Mouse (Mus musculus) limb, embryonic 12.5 days (tissue): ENCODE measurements around the gene Vmn2r110. TPM values are rescaled to one million over a fixed set of nuclear protein-coding genes. Genes with fewer than 3 reads are reported as not detected.

Experiments
- ATAC-seq: fragments of 200-750 bp; cut with Nextera tagmentation; 2 replicates; pipeline ENCODE4 v1.8.0; 2017; ENCODE audit warnings: low read depth, moderate TSS enrichment; ENCODE audit not compliant: insufficient number of reproducible peaks, insufficient read depth, low FRiP score, low TSS enrichment
- H3K27ac ChIP-seq: fragments of 300-500 bp; sonication (generic); 2 replicates; pipeline ENCODE4 v1.5.1; 2016; ENCODE audit warnings: mild to moderate bottlenecking, moderate library complexity
- H3K27me3 ChIP-seq: fragments of 300-500 bp; sonication (generic); 2 replicates; pipeline ENCODE4 v1.6.1; 2016; ENCODE audit warnings: mild to moderate bottlenecking, moderate library complexity
- H3K36me3 ChIP-seq: fragments of 300-500 bp; sonication (generic); 2 replicates; pipeline ENCODE4 v1.6.1; 2016; ENCODE audit warnings: mild to moderate bottlenecking, moderate library complexity
- H3K4me1 ChIP-seq: fragments of 300-500 bp; sonication (generic); replicated peaks from 2 replicates; pipeline ENCODE4 v1.6.1; 2016
- H3K4me2 ChIP-seq: fragments of 300-500 bp; sonication (generic); 2 replicates; pipeline ENCODE4 v1.6.1; 2016; ENCODE audit warnings: mild to moderate bottlenecking, moderate library complexity
- H3K4me3 ChIP-seq: fragments of 300-500 bp; sonication (generic); replicated peaks from 2 replicates; pipeline ENCODE4 v1.5.1; 2016; ENCODE audit warnings: mild to moderate bottlenecking
- H3K9ac ChIP-seq: fragments of 300-500 bp; sonication (generic); replicated peaks from 2 replicates; pipeline ENCODE4 v1.6.1; 2016; ENCODE audit warnings: mild to moderate bottlenecking, moderate library complexity
- H3K9me3 ChIP-seq: fragments of 300-500 bp; sonication (generic); 2 replicates; pipeline ENCODE4 v1.6.1; 2016; ENCODE audit warnings: mild to moderate bottlenecking, moderate library complexity
- WGBS: fragments of 180-500 bp; shearing (Covaris S2); methylation state at CpG from one replicate; pipeline ENCODE4 v1.1.7; 2016; 5-methylcytosine and 5-hydroxymethylcytosine counted together
- polyA plus RNA-seq: library from polyadenylated mRNA; unstranded; fragments of >200 nt; fragmentation: Nextera tagmentation; extraction: Ambion mirVana; gene quantifications from 2 replicates; pipeline ENCODE4 v1.2.1, GENCODE M21; 2016

The Vmn2r110 gene
- polyA plus RNA-seq, result 0.05 TPM in 2 replicates

DNA sequence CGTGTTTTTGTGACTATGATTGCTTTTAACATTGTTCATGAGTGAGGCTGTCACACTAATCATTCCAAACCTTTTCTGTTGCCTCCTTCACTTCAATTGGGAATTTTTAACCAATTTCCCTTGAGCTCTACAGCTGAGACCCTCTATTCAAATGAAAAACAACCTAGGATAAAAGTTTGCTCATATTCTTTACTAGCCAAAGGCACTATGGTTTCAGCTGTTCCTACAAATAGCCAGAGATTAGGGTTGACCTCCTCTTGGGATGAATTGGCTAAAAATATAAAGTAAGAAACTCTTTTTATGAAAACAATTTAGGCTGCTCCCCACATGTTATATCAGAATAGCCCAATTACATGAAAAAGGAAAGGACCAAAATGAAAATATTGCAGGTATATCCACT is at the start of gene Vmn2r110:
TSS of gene Vmn2r110 (minus strand) at position 101 of the 400 bp plus-strand sequence.
- Histone ChIP-seq H3K9me3 (peaks cover 4% of the 10 kb centered on the region; the same call in 1 of the 2 replicates), H3K27ac (no peak within 1 kb of the TSS), H3K9ac (no peak within 1 kb of the TSS), H3K36me3 (no peaks in the 10 kb centered on the region), H3K4me2 (no peak within 1 kb of the TSS), H3K4me1 (no peaks in the 10 kb centered on the region), H3K4me3 (no peak within 1 kb of the TSS), H3K27me3 (no peaks in the 10 kb centered on the region)
- ATAC-seq, result no peak
- WGBS, result 39% methylated on average over 1 of the region's 1 CpGs

- Histone ChIP-seq H3K4me3 (no peak within 1 kb of the TSS), H3K9ac (no peak within 1 kb of the TSS), H3K9me3 (peaks cover 7% of the 10 kb centered on the region; the same call in 1 of the 2 replicates), H3K27ac (no peak within 1 kb of the TSS), H3K36me3 (no peaks in the 10 kb centered on the region), H3K27me3 (no peaks in the 10 kb centered on the region), H3K4me2 (no peak within 1 kb of the TSS), H3K4me1 (no peaks in the 10 kb centered on the region)
- ATAC-seq, result no peak
Measured at GRCm38 (mm10) chr17:20624777-20625176, 28.6 kb upstream of the Vmn2r110 start, which contains the start of gene Fpr-rs3. Gene Fpr-rs3, minus strand, starts transcription at chr17:20624877.

DNA sequence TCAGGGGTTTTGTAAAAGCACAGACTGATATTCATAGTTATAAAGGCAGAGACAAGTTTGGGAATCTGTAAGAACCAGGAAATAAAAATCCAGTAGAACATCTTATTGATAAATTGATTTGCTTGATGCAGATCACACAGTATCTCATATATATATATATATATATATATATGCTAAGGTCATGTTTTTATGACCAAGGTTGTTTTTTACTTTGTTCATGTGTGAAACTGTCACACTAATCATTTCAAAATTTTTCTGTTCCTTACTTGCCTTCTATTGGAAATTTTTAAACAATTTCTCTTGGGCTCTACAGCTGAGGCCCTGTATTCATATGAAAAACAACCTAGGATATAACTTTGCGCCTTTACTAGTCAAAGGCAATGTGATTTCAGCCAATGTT is 31.6 kb downstream of the Vmn2r110 start, which contains the start of gene Vmn2r109:
TSS of gene Vmn2r109 (minus strand) at position 101 of the 400 bp plus-strand sequence.
- ATAC-seq, result no peak
- 88% methylated on average over 1 of the region's 1 CpGs for WGBS

More for the DNA sequence above, 31.6 kb downstream of the Vmn2r110 start, which contains the start of gene Vmn2r109:
- H3K4me3 ChIP-seq, result no peak within 1 kb of the TSS
- H3K4me2 ChIP-seq, result no peak within 1 kb of the TSS
- H3K9ac ChIP-seq, result no peak within 1 kb of the TSS
- no peaks in the 10 kb centered on the region for H3K27me3 ChIP-seq
- no peak within 1 kb of the TSS for H3K27ac ChIP-seq
- peaks cover 5% of the 10 kb centered on the region for H3K9me3 ChIP-seq
- H3K4me1 ChIP-seq, result no peaks in the 10 kb centered on the region
- H3K36me3 ChIP-seq, result no peaks in the 10 kb centered on the region

Other genes with a start within 250 kb of the Vmn2r110 start
- not detected in 2 replicates for gene Vmn1r224, start 182.3 kb downstream of the Vmn2r110 start, polyA plus RNA-seq
- not detected in 2 replicates for gene Vmn2r108, start 115.1 kb downstream of the Vmn2r110 start, polyA plus RNA-seq
- not detected in 2 replicates for gene Vmn1r225, start 98.3 kb downstream of the Vmn2r110 start, polyA plus RNA-seq
- gene Vmn2r109, start 31.7 kb downstream of the Vmn2r110 start, polyA plus RNA-seq, result not detected in 2 replicates
- not detected in 2 replicates for gene Fpr-rs3, start 28.5 kb upstream of the Vmn2r110 start, polyA plus RNA-seq
- not detected in 2 replicates for gene Vmn1r226, start 86.4 kb upstream of the Vmn2r110 start, polyA plus RNA-seq
- gene Vmn1r227, start 133.4 kb upstream of the Vmn2r110 start, polyA plus RNA-seq, result not detected in 2 replicates
- not detected in 2 replicates for gene Vmn1r228, start 189.7 kb upstream of the Vmn2r110 start, polyA plus RNA-seq
- gene Vmn1r229, start 215.1 kb upstream of the Vmn2r110 start, polyA plus RNA-seq, result not detected in 2 replicates
- not detected in 2 replicates for gene Vmn1r230, start 244.0 kb upstream of the Vmn2r110 start, polyA plus RNA-seq